Mouse (Mus musculus): ENCODE measurements at regions not wholly inside any gene's neighbourhood (a gene's known extent, or its start where the extent isn't known, plus 50 kb on each side); places are given as distances from the start of the nearest gene placed in this dataset. TPM values are rescaled to one million over a fixed set of nuclear protein-coding genes. Genes with fewer than 3 reads are reported as not detected.

Small RNA genes in the stretch of these regions (microRNA-seq; reads per million reads assigned to microRNA genes)
- not detected for gene Gm25978

Measured in heart, embryonic 13.5 days (tissue).